Mouse (Mus musculus) v-Abl transformed pro-B cells (cell line): Measurements from ENCODE around the gene Ajuba.

Experiments
- in situ Hi-C, 2 experiments: fragments of 400-800 bp; cut with MboI; formaldehyde crosslinking; loops; one replicate each; pipeline ENCODE4 v1.15.1; 2025; ENCODE audit not compliant: unreplicated experiment in 2 of 2

Gene Ajuba

GRCm38 (mm10) chr14:54594055-54594454 is 16.7 kb upstream of the Ajuba start:
- in situ Hi-C loops, result no loop called here

GRCm38 (mm10) chr14:54592319-54592934 is 15.1 kb upstream of the Ajuba start:
- in situ Hi-C loops, result no loop called here

- in situ Hi-C loops, result no loop called here
Observed at GRCm38 (mm10) chr14:54591056-54591455, 13.7 kb upstream of the Ajuba start.

GRCm38 (mm10) chr14:54583681-54584338 is 6.5 kb upstream of the Ajuba start:
- in situ Hi-C loops, result no loop called here

GRCm38 (mm10) chr14:54582536-54582935 is 5.2 kb upstream of the Ajuba start:
- in situ Hi-C loops, result no loop called here

- in situ Hi-C loops, result loop anchor here in 1 of 2 experiments (10.0 kb wide), 1 partner anchor 125 kb away; no protein-coding TSS in a partner anchor
Observed at GRCm38 (mm10) chr14:54579638-54580037, 2.3 kb upstream of the Ajuba start.

- in situ Hi-C loops, result loop anchor here in 1 of 2 experiments (10.0 kb wide), 1 partner anchor 127 kb away; no protein-coding TSS in a partner anchor
Observed at GRCm38 (mm10) chr14:54578063-54578462, 705 bp upstream of the Ajuba start.

GRCm38 (mm10) chr14:54576241-54577088 is 893 bp downstream of the Ajuba start:
- in situ Hi-C loops, result loop anchor here in 1 of 2 experiments (10.0 kb wide), 1 partner anchor 128 kb away; no protein-coding TSS in a partner anchor

- in situ Hi-C loops, result loop anchor here in 1 of 2 experiments (10.0 kb wide), 1 partner anchor 129 kb away; no protein-coding TSS in a partner anchor
Observed at GRCm38 (mm10) chr14:54575631-54576030, 1.7 kb downstream of the Ajuba start.

- in situ Hi-C loops, result loop anchor here in 1 of 2 experiments (10.0 kb wide), 1 partner anchor 130 kb away; no protein-coding TSS in a partner anchor
Observed at GRCm38 (mm10) chr14:54575031-54575430, 2.3 kb downstream of the Ajuba start.

- in situ Hi-C loops, result loop anchor here (5.0 to 10.0 kb wide), 2 partner anchors 63 to 131 kb away; no protein-coding TSS in a partner anchor
Observed at GRCm38 (mm10) chr14:54574253-54574652, 3.1 kb downstream of the Ajuba start.

- in situ Hi-C loops, result loop anchor here (5.0 to 10.0 kb wide), 2 partner anchors 64 to 132 kb away; no protein-coding TSS in a partner anchor
Observed at GRCm38 (mm10) chr14:54572790-54573736, 4.3 kb downstream of the Ajuba start.

- in situ Hi-C loops, result loop anchor here (5.0 to 10.0 kb wide), 2 partner anchors 65 to 133 kb away; no protein-coding TSS in a partner anchor
Observed at GRCm38 (mm10) chr14:54572122-54572521, 5.2 kb downstream of the Ajuba start.

- in situ Hi-C loops, result loop anchor here (5.0 to 10.0 kb wide), 3 partner anchors 33 to 135 kb away; no protein-coding TSS in a partner anchor
Observed at GRCm38 (mm10) chr14:54569451-54570392, 7.6 kb downstream of the Ajuba start.

GRCm38 (mm10) chr14:54568694-54569414 is 8.5 kb downstream of the Ajuba start:
- in situ Hi-C loops, result loop anchor here in 1 of 2 experiments (5.0 kb wide), 1 partner anchor 33 kb away; no protein-coding TSS in a partner anchor

- in situ Hi-C loops, result no loop called here
Observed at GRCm38 (mm10) chr14:54560527-54561242, 16.7 kb downstream of the Ajuba start.

GRCm38 (mm10) chr14:54557330-54557729 is 20.0 kb downstream of the Ajuba start:
- in situ Hi-C loops, result no loop called here
